Mouse (Mus musculus): ENCODE results near the gene Krt88. TPM values are rescaled to one million over a fixed set of nuclear protein-coding genes. Genes with fewer than 3 reads are reported as not detected.

The Krt88 gene
- polyA plus RNA-seq, 1 experiment from 2014 or later = not detected

GRCm38 (mm10) chr15:101482056-101482455 is 34.5 kb downstream of the Krt88 start:
- DNase-seq (ENCODE audit: low spot score) = no peak
- Histone ChIP-seq H3K36me3 (ENCODE audit: control insufficient read depth, insufficient read depth, low read length) (no peaks in the 10 kb centered on the region), H3K27me3 (ENCODE audit: control insufficient read depth, insufficient read depth, low read length) (peaks cover 4% of the 10 kb centered on the region; the same call in 1 of the 2 replicates), H3K4me3 (ENCODE audit: low read depth, low read length) (no peak overlapping the region), H3K9me3 (ENCODE audit: control insufficient read depth, low read length) (no peaks in the 10 kb centered on the region), H3K9ac (ENCODE audit: low read length) (no peak overlapping the region), H3K4me1 (ENCODE audit: control insufficient read depth, insufficient read depth, low read length) (0 out of 2 replicates have a peak, but pooled peaks cover 4% of the 10 kb centered on the region), H3K4me2 (ENCODE audit: low read depth, severe bottlenecking) (no peak overlapping the region), H3K27ac (replicated peaks; ENCODE audit: low read depth, low read length) (no peak overlapping the region)
- WGBS = 39% methylated on average over 4 of the region's 4 CpGs
- no peak for ATAC-seq (ENCODE audit: insufficient number of reproducible peaks, low FRiP score, low TSS enrichment, low read depth)

- no peak overlapping the region for H3K27ac ChIP-seq (replicated peaks; ENCODE audit: low read depth, low read length)
- 64% methylated on average over 1 of the region's 1 CpGs for WGBS
- ATAC-seq (ENCODE audit: insufficient number of reproducible peaks, low FRiP score, low TSS enrichment, low read depth) = no peak
- no peaks in the 10 kb centered on the region for H3K9me3 ChIP-seq (ENCODE audit: control insufficient read depth, low read length)
- 0 out of 2 replicates have a peak, but pooled peaks cover 4% of the 10 kb centered on the region for H3K4me1 ChIP-seq (ENCODE audit: control insufficient read depth, insufficient read depth, low read length)
- no peak for DNase-seq (ENCODE audit: low spot score)
- H3K4me2 ChIP-seq (ENCODE audit: low read depth, severe bottlenecking) = no peak overlapping the region
- no peak overlapping the region for H3K4me3 ChIP-seq (ENCODE audit: low read depth, low read length)
- peaks cover 4% of the 10 kb centered on the region; the same call in 1 of the 2 replicates for H3K27me3 ChIP-seq (ENCODE audit: control insufficient read depth, insufficient read depth, low read length)
- no peaks in the 10 kb centered on the region for H3K36me3 ChIP-seq (ENCODE audit: control insufficient read depth, insufficient read depth, low read length)
- no peak overlapping the region for H3K9ac ChIP-seq (ENCODE audit: low read length)
Measured at GRCm38 (mm10) chr15:101483646-101484045, 36.1 kb downstream of the Krt88 start.

GRCm38 (mm10) chr15:101484939-101485338 is 37.4 kb downstream of the Krt88 start:
- Histone ChIP-seq H3K27me3 (ENCODE audit: control insufficient read depth, insufficient read depth, low read length) (no peaks in the 10 kb centered on the region), H3K4me1 (ENCODE audit: control insufficient read depth, insufficient read depth, low read length) (no peaks in the 10 kb centered on the region), H3K4me3 (ENCODE audit: low read depth, low read length) (no peak overlapping the region), H3K36me3 (ENCODE audit: control insufficient read depth, insufficient read depth, low read length) (no peaks in the 10 kb centered on the region), H3K27ac (replicated peaks; ENCODE audit: low read depth, low read length) (no peak overlapping the region), H3K4me2 (ENCODE audit: low read depth, severe bottlenecking) (no peak overlapping the region), H3K9me3 (ENCODE audit: control insufficient read depth, low read length) (no peaks in the 10 kb centered on the region), H3K9ac (ENCODE audit: low read length) (no peak overlapping the region)
- DNase-seq (ENCODE audit: low spot score) (no peak), ATAC-seq (ENCODE audit: insufficient number of reproducible peaks, low FRiP score, low TSS enrichment, low read depth) (no peak)
- 46% methylated on average over 1 of the region's 1 CpGs for WGBS

GRCm38 (mm10) chr15:101485911-101486635 is 38.5 kb downstream of the Krt88 start:
- H3K36me3 ChIP-seq (ENCODE audit: control insufficient read depth, insufficient read depth, low read length) = no peaks in the 10 kb centered on the region
- H3K27me3 ChIP-seq (ENCODE audit: control insufficient read depth, insufficient read depth, low read length) = no peaks in the 10 kb centered on the region
- no peak overlapping the region for H3K4me3 ChIP-seq (ENCODE audit: low read depth, low read length)
- no peak overlapping the region for H3K9ac ChIP-seq (ENCODE audit: low read length)
- H3K27ac ChIP-seq (replicated peaks; ENCODE audit: low read depth, low read length) = no peak overlapping the region
- H3K4me2 ChIP-seq (ENCODE audit: low read depth, severe bottlenecking) = no peak overlapping the region
- 83% methylated on average over 11 of the region's 11 CpGs for WGBS
- no peaks in the 10 kb centered on the region for H3K4me1 ChIP-seq (ENCODE audit: control insufficient read depth, insufficient read depth, low read length)
- ATAC-seq (ENCODE audit: insufficient number of reproducible peaks, low FRiP score, low TSS enrichment, low read depth) (no peak), DNase-seq (ENCODE audit: low spot score) (no peak)
- H3K9me3 ChIP-seq (ENCODE audit: control insufficient read depth, low read length) = no peaks in the 10 kb centered on the region

GRCm38 (mm10) chr15:101491431-101491830 is 43.9 kb downstream of the Krt88 start, which contains the start of gene Krt83:
Gene Krt83 (minus strand): TSS chr15:101491512.
- Histone ChIP-seq H3K4me2 (ENCODE audit: low read depth, severe bottlenecking) (no peak within 1 kb of the TSS), H3K4me3 (ENCODE audit: low read depth, low read length) (no peak within 1 kb of the TSS), H3K4me1 (ENCODE audit: control insufficient read depth, insufficient read depth, low read length) (no peaks in the 10 kb centered on the region), H3K27me3 (ENCODE audit: control insufficient read depth, insufficient read depth, low read length) (no peaks in the 10 kb centered on the region), H3K9ac (ENCODE audit: low read length) (no peak within 1 kb of the TSS), H3K9me3 (ENCODE audit: control insufficient read depth, low read length) (no peaks in the 10 kb centered on the region), H3K36me3 (ENCODE audit: control insufficient read depth, insufficient read depth, low read length) (no peaks in the 10 kb centered on the region), H3K27ac (replicated peaks; ENCODE audit: low read depth, low read length) (no peak within 1 kb of the TSS)
- no peak for ATAC-seq (ENCODE audit: insufficient number of reproducible peaks, low FRiP score, low TSS enrichment, low read depth)
- DNase-seq (ENCODE audit: low spot score) = no peak
- 55% methylated on average over 6 of the region's 6 CpGs for WGBS

GRCm38 (mm10) chr15:101492718-101493117 is 45.2 kb downstream of the Krt88 start:
- 47% methylated on average over 8 of the region's 8 CpGs for WGBS
- Histone ChIP-seq H3K36me3 (ENCODE audit: control insufficient read depth, insufficient read depth, low read length) (no peaks in the 10 kb centered on the region), H3K4me1 (ENCODE audit: control insufficient read depth, insufficient read depth, low read length) (no peaks in the 10 kb centered on the region), H3K4me3 (ENCODE audit: low read depth, low read length) (no peak overlapping the region), H3K4me2 (ENCODE audit: low read depth, severe bottlenecking) (no peak overlapping the region), H3K27me3 (ENCODE audit: control insufficient read depth, insufficient read depth, low read length) (no peaks in the 10 kb centered on the region), H3K9me3 (ENCODE audit: control insufficient read depth, low read length) (no peaks in the 10 kb centered on the region), H3K9ac (ENCODE audit: low read length) (no peak overlapping the region), H3K27ac (replicated peaks; ENCODE audit: low read depth, low read length) (no peak overlapping the region)
- ATAC-seq (ENCODE audit: insufficient number of reproducible peaks, low FRiP score, low TSS enrichment, low read depth) (no peak), DNase-seq (ENCODE audit: low spot score) (no peak)

GRCm38 (mm10) chr15:101493713-101494112 is 46.2 kb downstream of the Krt88 start:
- no peaks in the 10 kb centered on the region for H3K27me3 ChIP-seq (ENCODE audit: control insufficient read depth, insufficient read depth, low read length)
- H3K27ac ChIP-seq (replicated peaks; ENCODE audit: low read depth, low read length) = no peak overlapping the region
- no peaks in the 10 kb centered on the region for H3K9me3 ChIP-seq (ENCODE audit: control insufficient read depth, low read length)
- no peak overlapping the region for H3K4me3 ChIP-seq (ENCODE audit: low read depth, low read length)
- DNase-seq (ENCODE audit: low spot score) = no peak
- WGBS = 94% methylated on average over 6 of the region's 6 CpGs
- no peaks in the 10 kb centered on the region for H3K36me3 ChIP-seq (ENCODE audit: control insufficient read depth, insufficient read depth, low read length)
- ATAC-seq (ENCODE audit: insufficient number of reproducible peaks, low FRiP score, low TSS enrichment, low read depth) = no peak
- H3K4me2 ChIP-seq (ENCODE audit: low read depth, severe bottlenecking) = no peak overlapping the region
- H3K4me1 ChIP-seq (ENCODE audit: control insufficient read depth, insufficient read depth, low read length) = no peaks in the 10 kb centered on the region
- H3K9ac ChIP-seq (ENCODE audit: low read length) = no peak overlapping the region

- H3K9me3 ChIP-seq (ENCODE audit: control insufficient read depth, low read length) = no peaks in the 10 kb centered on the region
- H3K9ac ChIP-seq (ENCODE audit: low read length) = no peak overlapping the region
- H3K4me2 ChIP-seq (ENCODE audit: low read depth, severe bottlenecking) = no peak overlapping the region
- H3K36me3 ChIP-seq (ENCODE audit: control insufficient read depth, insufficient read depth, low read length) = no peaks in the 10 kb centered on the region
- no peaks in the 10 kb centered on the region for H3K4me1 ChIP-seq (ENCODE audit: control insufficient read depth, insufficient read depth, low read length)
- DNase-seq (ENCODE audit: low spot score) = no peak
- WGBS = 73% methylated on average over 1 of the region's 1 CpGs
- H3K4me3 ChIP-seq (ENCODE audit: low read depth, low read length) = no peak overlapping the region
- no peaks in the 10 kb centered on the region for H3K27me3 ChIP-seq (ENCODE audit: control insufficient read depth, insufficient read depth, low read length)
- no peak overlapping the region for H3K27ac ChIP-seq (replicated peaks; ENCODE audit: low read depth, low read length)
- no peak for ATAC-seq (ENCODE audit: insufficient number of reproducible peaks, low FRiP score, low TSS enrichment, low read depth)
Measured at GRCm38 (mm10) chr15:101494203-101494602, 46.7 kb downstream of the Krt88 start.

GRCm38 (mm10) chr15:101495266-101495665 is 47.7 kb downstream of the Krt88 start:
- no peaks in the 10 kb centered on the region for H3K36me3 ChIP-seq (ENCODE audit: control insufficient read depth, insufficient read depth, low read length)
- 85% methylated on average over 8 of the region's 8 CpGs for WGBS
- no peak overlapping the region for H3K4me2 ChIP-seq (ENCODE audit: low read depth, severe bottlenecking)
- no peak for DNase-seq (ENCODE audit: low spot score)
- no peak overlapping the region for H3K27ac ChIP-seq (replicated peaks; ENCODE audit: low read depth, low read length)
- no peak for ATAC-seq (ENCODE audit: insufficient number of reproducible peaks, low FRiP score, low TSS enrichment, low read depth)
- no peaks in the 10 kb centered on the region for H3K9me3 ChIP-seq (ENCODE audit: control insufficient read depth, low read length)
- H3K27me3 ChIP-seq (ENCODE audit: control insufficient read depth, insufficient read depth, low read length) = no peaks in the 10 kb centered on the region
- H3K9ac ChIP-seq (ENCODE audit: low read length) = no peak overlapping the region
- no peak overlapping the region for H3K4me3 ChIP-seq (ENCODE audit: low read depth, low read length)
- no peaks in the 10 kb centered on the region for H3K4me1 ChIP-seq (ENCODE audit: control insufficient read depth, insufficient read depth, low read length)

Data from limb, embryonic 11.5 days (tissue).